Mouse (Mus musculus): ENCODE data around the gene Bscl2. TPM values are rescaled to one million over a fixed set of nuclear protein-coding genes. Genes with fewer than 3 reads are reported as not detected.
"Not testable (repeated sequence)": the region's sequence is repeated elsewhere in the genome, so short reads cannot be mapped to it uniquely, and the experiment has no call there.

The Bscl2 gene
- total RNA-seq, 2 experiments from 2014 or later, result 16.8 to 19.5 TPM

DNA sequence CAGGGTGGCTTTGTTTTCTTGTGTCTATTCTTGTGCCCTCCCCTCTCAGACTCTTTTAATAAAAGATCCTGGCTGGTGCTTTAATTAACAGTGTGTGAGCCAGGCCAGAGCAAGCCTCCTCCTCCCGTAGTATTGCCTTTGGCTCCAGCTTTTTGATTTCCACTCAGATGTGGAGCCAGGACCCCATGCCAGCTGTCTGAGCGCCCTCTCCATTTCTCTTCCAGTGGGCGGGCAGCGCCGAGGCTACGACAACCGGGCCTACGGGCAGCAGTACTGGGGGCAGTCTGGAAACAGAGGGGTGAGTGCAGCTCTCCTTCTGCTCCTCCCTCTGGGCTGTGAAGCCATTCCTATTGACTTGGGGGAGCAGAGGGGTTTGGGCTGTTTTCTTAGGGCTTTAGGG lies 6.6 kb upstream of the Bscl2 start:
- no peak for DNase-seq

DNA sequence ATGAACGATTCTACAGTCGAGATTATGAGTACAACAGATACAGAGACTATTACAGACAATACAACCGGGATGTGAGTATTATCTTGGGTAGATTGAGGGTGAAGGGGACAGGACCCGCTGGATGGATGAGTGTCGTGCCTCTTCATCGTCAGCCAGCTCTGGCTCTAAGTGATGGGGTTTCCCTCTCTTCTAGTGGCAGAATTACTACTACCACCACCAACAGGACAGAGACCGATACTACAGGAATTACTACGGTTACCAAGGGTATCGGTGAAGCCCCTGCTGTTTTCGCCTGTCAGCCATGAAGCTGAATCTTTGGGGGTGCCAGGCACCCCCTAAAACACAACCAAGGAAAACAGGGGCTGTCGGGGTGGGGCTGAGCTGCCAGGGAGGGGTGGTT lies 6.0 kb upstream of the Bscl2 start:
- DNase-seq, result no peak

DNA sequence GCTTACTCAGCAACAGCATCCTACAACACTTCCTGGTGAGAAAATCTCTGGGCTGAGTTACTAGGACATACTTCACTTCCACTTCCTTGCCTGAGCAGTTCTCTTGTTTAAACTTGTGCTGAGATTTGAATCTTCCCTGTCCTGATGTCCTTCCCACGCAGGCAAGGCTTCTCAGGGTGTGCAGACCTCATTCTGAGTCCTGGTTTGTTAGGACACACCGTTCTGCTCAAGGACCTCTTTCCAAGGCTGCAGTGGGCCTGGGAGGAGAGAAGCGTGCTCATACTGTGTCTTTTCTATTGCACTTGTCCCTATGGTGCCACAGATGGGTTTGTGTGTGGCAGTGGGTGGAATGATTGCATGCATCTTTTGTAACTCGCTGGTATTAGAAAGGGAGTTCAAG lies 4.3 kb upstream of the Bscl2 start:
- no peak for DNase-seq

DNA sequence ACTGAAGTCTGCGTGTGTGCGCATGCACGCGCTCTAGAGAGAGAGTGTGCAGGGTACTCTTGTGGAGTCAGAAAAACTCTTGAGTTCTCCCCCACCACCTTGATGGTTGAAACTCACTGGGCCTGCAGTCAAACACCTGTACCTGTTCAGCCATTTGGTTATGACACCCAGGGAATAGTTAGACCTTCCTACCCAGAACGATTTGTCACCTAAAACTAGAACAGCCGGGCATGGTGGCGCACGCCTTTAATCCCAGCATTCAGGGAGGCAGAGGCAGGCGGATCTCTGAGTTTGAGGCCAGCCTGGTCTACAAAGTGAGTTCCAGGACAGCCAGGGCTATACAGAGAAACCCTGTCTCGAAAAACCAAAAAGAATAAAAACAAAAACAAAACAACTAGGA lies 940 bp upstream of the Bscl2 start:
- not testable (repeated sequence) for DNase-seq

DNA sequence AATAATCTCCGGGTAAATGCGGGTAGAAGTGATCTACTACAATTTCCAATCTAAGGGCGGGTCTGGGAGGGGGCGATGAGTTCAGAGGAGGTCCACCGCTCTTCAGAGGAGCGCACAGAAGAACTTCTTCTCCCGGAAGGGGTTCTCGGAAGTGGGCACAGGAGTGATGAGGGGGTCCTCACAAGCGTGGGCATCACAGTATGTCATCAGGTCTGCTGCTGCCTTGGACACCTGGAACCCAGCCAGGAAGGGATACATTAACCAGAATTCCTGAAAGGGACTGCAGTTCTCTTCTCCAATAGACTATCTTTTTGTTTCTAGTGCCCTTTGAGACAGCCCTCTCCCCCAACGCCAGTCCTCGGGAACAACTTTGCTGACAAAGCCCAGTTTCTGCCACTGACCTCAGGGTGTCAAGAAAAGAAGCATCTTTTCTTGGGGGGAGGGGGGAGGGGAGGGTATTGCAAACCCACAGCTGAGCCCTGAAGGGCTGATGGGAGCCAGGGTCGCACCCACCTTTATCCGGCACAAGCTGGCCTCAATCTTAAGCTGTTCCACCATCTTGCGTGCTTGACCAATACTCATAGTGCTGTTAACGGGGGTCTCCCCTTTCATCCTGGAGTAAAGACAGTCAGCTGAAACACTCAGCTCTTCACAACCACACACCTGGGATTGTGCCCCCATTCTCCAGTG lies 919 bp downstream of the Bscl2 start:
- peak; percentile 39 for DNase-seq

DNA sequence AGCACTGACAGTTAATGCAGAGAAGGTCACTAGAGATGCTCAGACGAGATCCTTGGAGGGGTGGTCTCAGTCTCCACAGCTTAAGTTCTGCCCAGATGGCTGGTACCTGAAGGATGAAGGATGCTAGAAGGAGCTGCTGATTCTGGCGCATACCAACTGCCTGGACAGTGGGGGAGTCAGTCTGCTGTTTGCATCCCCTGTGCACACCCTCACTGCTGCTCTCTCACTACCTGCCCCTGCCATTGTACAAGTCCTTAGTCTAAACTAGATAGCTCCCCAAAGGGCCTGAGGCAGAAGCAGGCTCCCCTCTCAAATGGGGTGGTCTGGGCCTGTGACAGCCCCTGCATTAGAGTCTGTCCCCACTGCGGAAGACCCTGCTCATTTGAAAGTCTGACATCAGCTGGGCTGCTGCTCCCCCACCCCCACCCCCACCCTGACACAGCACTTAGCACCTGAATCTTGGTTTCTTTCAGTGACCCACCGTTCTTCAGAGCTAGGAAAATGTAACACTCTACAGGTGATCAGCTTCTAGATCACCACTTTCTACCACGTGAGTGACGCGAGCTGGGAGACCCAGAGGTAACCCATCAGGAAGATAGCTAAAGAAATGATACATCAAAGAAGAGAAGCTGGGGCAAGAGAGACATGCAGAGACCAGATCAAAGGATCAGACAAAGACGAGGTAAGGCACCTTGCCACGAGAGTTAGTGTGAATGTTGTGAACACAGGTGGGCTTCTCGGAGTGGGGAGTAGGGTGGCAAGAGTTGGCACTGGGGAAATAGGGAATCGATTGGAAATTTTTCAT lies 2.0 kb downstream of the Bscl2 start, which contains the start of gene Gng3:
TSS of gene Gng3 (minus strand) at position 92 of the 805 bp plus-strand sequence.
- no peak for DNase-seq

DNA sequence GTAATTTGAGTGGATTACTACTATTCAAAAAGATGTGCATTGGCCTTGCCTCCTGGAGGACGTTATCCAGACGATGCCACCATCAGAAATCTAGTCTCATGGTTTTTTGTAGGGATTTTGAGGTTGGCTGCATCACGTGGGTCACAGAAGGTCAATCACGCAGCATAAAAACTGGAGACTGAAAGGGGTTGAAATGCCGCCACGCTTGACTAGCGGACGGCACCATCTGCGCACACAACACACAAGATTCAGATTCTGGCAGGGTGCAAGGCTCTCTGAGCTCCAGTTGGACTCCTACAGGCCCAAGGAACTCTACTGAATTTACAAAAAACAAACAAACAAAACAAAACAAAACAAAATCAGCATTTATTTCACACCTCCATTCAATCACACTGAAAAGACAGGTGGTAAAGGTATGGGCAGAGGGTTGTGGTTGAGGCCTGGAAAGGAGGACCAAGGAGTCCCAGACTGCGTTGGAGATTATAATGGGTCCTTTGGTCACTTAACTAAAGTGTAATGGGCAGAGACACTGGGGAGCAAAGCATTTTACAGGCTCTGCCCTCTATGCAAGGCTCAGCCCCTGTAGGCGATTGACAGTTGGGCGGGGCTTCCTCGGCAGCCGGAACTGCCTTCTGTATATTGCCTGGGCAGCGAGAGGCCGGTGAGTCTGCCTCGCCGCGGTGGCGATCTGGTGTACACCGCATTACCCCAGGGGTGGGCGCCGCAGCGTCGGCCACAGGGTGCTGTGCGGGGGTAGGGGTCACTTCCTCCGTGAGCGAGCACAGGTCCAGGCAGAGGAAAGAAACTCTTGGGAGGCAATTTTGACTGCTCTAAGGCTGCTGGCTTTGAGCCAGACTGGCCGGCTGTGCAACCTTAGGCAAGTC lies 2.9 kb downstream of the Bscl2 start:
- DNase-seq, result peak; percentile 64

DNA sequence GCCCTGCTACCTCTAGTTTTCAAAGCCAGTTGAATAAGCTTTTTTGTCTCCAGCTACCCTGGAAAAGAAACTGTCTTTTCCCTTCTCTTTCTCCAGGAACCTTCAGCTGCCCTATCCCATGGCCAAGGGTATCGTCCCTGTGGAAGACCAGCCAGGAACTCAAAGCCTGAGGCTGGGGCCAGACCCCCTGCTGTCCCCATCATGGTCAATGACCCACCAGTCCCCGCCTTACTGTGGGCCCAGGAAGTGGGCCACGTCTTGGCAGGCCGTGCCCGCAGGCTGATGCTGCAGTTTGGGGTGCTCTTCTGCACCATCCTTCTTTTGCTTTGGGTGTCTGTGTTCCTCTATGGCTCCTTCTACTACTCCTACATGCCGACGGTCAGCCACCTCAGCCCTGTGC lies 3.7 kb downstream of the Bscl2 start:
- DNase-seq, result no peak

DNA sequence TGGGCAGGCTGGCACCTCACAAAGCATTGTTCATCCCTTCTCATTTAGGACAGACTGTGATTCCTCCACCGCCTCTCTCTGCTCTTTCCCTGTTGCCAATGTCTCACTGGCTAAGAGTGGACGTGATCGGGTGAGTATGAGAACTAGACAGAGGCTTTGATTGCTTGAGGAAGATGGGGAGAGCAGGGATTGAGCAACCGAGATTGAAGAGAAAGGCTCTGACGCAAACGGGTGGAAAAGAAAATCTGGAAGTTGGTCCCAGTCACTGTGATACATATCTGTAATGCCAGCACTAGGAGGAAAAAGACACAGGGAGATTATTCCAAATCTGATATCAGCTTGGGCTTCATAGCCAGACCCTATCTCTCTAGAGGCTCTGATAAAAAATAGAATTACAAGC lies 5.7 kb downstream of the Bscl2 start:
- DNase-seq, result no peak

DNA sequence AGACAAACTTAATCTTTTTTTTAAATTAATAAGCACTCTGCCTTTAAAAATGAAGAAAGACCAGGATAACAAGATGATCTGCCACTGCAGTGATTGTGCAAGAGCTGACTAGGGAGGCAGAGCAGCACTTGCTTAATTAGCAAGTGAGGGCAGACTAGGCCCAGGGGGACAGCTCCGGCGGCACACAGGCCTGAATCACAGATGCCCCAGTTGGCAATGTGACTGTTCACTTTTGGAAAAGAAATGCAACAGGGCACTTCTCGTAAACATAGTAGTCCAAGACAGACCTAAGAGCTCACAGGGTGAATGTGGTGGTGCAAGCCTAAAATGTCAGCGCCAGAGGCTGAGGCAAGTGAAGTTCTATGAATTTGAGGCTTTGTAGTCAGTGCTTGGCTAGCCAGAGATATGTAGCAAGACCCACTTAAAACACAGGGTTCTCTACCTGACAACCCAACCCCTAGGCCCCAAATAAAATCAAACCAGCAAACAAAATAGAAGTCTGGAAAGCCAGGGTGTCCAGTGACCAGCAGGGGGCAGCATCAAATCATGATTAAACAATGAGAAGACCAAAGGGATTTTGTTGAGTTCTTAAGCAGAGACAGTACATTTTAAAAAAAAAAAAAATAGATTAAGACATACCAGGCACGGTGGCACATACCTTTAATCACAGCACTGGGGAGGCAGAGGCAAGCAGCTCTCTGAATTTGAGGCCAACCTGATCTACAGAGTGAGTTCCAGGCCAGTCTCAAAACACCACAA lies 7.3 kb downstream of the Bscl2 start:
- DNase-seq, result peak; percentile 86

DNA sequence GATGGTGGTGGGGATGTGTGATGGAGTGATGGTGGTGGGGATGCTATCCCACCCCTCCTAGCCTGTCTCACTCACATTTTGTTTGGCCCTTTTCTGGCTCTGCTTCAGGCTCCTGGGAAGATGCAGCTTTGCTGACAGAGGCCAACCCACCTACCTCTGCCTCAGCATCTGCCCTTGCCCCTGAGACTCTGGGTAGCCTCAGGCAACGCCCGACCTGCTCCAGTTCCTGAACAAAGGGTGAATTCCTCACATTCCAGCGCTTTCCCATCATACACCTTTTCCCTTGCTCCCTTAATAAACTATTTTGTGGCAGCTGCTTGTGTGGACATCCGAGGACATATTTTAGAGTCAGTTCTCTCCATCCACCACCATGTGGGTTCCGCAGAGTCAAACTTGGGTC lies 11.1 kb downstream of the Bscl2 start:
- DNase-seq, result no peak

DNA sequence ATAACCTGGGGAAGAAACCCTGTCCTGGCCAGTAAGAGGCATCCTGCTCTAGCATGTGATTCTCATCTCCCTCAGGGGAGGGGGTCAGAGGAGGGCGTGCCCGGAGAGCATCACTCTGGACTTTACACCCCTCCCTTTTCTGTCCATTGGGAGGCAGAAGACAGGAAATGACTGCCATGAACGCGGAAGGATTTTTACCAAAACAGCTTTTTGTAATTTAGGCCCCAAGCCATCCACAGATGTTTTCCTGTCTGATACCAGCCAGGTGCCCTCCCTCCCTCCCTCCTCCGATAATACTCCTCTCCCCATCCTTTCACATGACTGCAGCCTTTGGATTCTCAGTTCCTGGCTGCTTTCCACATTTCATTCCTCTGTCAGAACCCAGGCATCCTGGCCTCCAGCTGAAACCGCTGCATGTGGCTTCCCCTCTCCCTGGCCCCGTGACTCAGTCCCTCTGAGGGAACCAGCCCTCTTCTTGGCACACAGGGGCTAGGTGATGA lies 13.2 kb downstream of the Bscl2 start, which contains the start of gene Lrrn4cl:
TSS of gene Lrrn4cl (plus strand) at position 367 of the 500 bp plus-strand sequence.
- DNase-seq, result peak; percentile 44

DNA sequence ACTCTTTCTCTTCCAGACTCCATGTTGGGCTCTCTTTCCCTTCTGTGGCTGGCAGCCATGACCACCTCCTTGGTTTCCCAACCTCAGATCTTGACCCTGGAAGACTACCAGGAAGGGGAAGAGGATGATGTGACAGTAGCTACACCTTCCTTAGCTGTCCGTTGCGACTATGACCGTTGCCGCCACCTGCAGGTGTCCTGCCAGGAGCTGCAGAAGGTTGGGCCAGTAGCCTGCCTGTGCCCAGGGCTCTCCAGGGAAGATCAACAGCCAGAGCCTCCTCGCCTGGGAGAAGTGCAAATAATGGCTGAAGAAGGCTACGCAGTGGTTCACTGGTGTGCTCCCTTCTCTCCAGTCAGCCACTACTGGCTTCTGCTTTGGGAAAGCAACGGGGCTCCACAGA lies 14.4 kb downstream of the Bscl2 start:
- no peak for DNase-seq

DNA sequence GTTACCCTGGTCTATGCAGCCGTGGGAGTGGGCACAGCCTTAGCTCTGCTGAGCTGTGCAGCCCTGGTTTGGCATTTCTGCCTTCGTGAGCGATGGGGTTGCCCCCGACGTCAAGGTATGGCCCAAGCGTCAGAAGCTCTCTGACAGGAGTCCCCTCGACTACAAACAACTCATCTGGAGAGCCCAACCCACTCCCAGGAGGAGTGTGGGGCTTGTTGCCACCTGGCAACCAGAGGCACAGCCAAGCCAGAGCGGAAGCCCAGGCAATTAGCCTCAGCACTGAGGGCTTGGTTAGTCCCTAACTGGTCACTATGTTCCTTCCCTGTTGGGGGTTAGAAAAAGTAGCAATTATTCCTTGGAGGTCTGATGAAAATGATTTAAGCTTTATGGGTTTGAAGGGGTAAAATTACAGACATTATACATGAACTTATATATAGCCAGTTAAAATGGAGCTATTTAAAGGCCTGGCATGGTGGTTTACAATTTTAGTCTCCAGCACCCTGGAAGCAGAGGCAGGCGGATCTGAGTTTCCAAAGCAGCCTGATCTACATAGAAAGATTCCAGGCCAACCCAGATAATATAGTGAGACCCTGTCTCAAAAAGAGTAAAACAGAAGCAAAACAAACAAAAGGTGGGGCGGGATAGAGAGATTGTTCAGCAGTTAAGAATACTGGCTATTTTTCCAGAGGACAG lies 15.1 kb downstream of the Bscl2 start:
- DNase-seq, result peak; percentile 36

DNA sequence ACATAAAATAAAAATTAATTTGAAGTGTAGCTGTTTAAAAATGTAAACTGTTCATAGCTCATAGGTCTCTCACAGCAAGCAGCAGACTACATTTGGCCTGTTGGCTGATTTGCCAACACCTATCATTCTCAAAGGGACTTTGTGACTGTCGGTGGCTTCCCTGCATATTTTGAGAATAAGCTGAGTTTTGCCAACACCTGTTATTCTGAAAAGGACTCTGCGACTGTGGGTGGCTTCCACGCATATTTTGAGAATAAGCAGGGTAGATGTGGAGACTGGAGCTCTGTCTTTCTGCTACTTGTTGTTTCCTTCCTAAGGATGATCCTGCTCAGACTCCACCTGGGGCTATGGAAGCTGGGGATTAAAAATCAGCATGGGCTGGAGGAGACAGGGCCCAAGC lies 15.8 kb downstream of the Bscl2 start:
- no peak for DNase-seq

DNA sequence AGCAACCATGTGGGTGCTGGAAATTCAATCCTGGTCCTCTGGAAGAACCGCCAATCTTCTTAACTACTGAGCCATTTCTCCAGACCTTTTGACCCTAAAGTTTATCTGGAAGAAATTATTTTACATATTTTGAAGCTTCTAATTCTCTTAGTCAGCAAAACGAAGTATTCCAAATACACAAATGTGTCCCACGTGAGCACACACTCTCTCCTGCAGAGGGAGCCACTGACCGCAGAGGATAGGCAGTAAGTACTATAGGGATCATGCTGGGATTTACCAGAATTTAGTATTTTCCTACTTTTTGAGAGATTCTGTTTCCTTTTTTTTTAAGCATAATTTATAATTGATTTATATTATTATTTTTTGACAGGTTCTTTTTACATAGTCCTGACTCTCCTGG lies 20.4 kb downstream of the Bscl2 start:
- DNase-seq, result peak; percentile 51

DNA sequence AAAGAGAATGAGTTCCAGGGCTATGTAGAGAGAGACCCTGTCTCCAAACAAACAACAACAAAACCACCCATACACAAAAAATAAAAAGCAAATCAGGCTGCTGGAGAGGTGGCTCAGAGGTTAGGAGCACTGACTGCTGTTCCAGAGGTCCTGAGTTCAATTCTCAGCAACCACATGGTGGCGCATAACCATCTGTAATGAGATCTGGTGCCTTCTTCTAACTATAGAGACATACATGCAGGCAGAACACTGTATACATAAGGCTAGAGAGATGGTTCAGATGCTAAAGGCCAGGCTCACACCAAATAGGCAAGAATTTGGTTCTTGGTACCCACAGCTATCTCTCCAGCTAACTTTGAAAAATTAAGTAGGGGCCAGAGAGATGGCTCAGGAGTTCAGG lies 21.8 kb downstream of the Bscl2 start:
- DNase-seq, result no peak

DNA sequence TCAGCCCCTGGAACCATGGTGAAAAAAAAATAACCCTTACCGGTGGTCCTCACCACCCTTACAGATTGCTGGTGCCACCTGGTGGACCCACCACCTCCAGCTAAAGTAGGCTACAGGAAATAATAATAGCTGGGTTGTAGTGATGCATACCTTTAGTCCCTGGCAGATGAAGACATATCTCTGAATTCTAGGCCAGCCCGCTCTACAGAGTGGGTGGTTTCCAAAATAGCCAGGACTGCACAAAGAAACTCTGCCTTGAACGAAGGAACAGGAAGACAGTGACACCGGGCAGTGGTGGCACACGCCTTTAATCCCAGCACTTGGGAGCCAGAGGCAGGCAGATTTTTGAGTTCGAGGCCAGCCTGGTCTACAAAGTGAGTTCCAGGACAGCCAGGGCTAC lies 27.0 kb downstream of the Bscl2 start:
- no peak for DNase-seq

DNA sequence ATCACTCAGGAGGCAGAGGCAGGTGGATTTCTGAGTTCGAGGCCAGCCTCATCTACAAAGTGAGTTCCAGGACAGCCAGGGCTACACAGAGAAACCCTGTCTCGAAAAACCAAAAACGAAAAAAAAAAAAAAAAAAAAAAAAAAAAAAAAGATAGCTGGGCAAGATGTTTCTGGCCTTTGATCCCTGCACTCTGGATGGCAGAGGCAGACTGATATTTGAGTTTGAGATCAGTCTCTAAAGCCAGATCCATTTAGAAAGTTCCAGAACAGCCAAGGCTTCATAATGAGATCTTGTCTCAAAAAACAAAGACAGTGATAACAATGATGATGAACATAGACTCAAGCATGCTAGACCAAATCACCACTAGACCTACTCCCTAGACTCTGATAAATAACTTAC lies 33.1 kb downstream of the Bscl2 start:
- not testable (repeated sequence) for DNase-seq

DNA sequence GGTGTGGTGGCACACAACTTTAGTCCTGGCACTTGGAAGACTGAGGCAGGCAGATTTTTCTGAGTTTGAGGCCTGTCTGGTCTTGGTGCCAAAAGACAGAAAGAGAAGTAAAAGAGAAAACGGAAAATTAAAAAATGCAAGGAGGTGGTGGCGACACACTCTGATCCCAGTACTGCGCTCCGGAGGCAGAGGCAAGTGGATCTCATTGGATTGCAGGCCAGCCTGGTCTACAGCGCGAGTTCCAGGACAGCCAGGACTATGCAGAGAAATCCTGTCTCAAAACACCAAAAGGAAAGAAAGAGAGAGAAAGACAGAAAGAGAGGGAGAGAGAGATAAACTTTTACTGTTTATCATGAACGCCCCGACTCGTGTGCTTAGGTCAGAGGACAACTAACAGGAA lies 33.6 kb downstream of the Bscl2 start:
- DNase-seq, result no peak

Data from gastrocnemius, postnatal 10 days (tissue).